In the genomic region with DNA sequence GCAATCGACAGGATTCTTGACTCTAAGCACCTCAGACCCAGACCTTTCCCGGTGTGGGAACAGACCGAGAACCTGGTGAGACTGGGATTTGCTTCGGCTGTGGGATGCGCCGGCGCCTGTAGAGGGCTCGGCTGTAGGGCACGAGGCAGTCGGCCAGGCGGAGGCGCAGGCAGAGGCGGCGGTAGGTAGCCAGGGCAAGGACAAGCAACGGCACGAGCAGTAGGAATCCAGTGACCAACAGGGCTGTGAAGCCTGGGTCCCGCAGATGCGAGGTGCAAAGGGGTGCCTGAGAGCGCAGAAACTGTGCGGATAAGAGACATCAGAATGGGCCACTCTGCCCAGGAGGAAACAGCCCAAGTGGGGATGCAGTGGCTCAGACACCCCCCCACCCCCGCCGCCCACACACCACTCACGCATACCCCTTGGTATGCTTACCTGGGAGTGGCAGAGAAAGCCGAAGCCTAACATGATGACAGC, we compare ENCODE assay signal across 8 mouse cellular contexts. TPM values are rescaled to one million over a fixed set of nuclear protein-coding genes. Genes with fewer than 3 reads are reported as not detected.
DNase-seq lines count a peak whose midpoint lies in the region; ATAC-seq and TF ChIP-seq lines count a peak whose summit lies in the region.

No protein-coding gene starts in this region.

- H3K27ac ChIP-seq in heart, embryonic 15.5 days = peak overlapping the region; percentile 99
- peak overlapping the region; percentile 43 for H3K27ac ChIP-seq in limb, embryonic 14.5 days (replicated peaks; ENCODE audit: low read depth, low read length)
- H3K27ac ChIP-seq in olfactory bulb, adult 2 months (ENCODE audit: insufficient read depth, low read depth, low read length) = peak overlapping the region; percentile 8; the same call in 1 of the 2 replicates

- peak; percentile 1 for DNase-seq in gastrocnemius, adult 18-20 months (ENCODE audit: low spot score)
- DNase-seq in gastrocnemius, postnatal 25 days = no peak
- peak; percentile 53 to 57 for DNase-seq in cerebellum, postnatal 36 days
- no peak for DNase-seq in limb, embryonic 14.5 days (ENCODE audit: low spot score)

- peak overlapping the region; percentile 88 for H3K4me3 ChIP-seq in E14TG2a.4 (replicated peaks; ENCODE audit: low read length)
- peak overlapping the region; percentile 87 for H3K4me3 ChIP-seq in heart, embryonic 15.5 days
- H3K4me3 ChIP-seq in limb, embryonic 14.5 days (replicated peaks; ENCODE audit: low read length) = peak overlapping the region; percentile 23
- 0 out of 2 replicates have a peak overlapping the region, but pooled peaks have one; percentile 1 for H3K4me3 ChIP-seq in olfactory bulb, adult 2 months (ENCODE audit: insufficient read depth, low read depth, low read length)

- peak overlapping the region; percentile 54 for H3K9ac ChIP-seq in heart, embryonic 15.5 days
- H3K9ac ChIP-seq in limb, embryonic 14.5 days (ENCODE audit: low read depth, low read length, severe bottlenecking) = peak overlapping the region; percentile 46

- TF ChIP-seq CTCF in E14TG2a.4 (conservative IDR thresholded peaks at IDR 0.05; ENCODE audit: low read length) = no peak
- no peak for TF ChIP-seq CTCF in olfactory bulb, adult 2 months (IDR thresholded peaks at IDR 0.05; ENCODE audit: insufficient read depth, low read depth, low read length)

- H3K27me3 ChIP-seq in E14TG2a.4 (ENCODE audit: insufficient read depth, low read length) = 0 out of 2 replicates have a peak, but pooled peaks cover 9% of the 10 kb centered on the region
- no peaks in the 10 kb centered on the region for H3K27me3 ChIP-seq in heart, embryonic 15.5 days
- no peaks in the 10 kb centered on the region for H3K27me3 ChIP-seq in limb, embryonic 14.5 days (ENCODE audit: control insufficient read depth, insufficient read depth, low read length)

- ATAC-seq in heart, embryonic 15.5 days (replicated peaks; ENCODE audit: insufficient number of reproducible peaks, insufficient read depth, low FRiP score, low read depth) = no peak
- ATAC-seq in limb, embryonic 14.5 days (ENCODE audit: low FRiP score, low read depth) = no peak
- no peak for ATAC-seq in frontal cortex, adult (ENCODE audit: low TSS enrichment)

- WGBS in heart, embryonic 15.5 days = 9% methylated on average over 24 of the region's 24 CpGs
- WGBS in limb, embryonic 14.5 days = 14% methylated on average over 24 of the region's 24 CpGs
- 30% methylated on average over 24 of the region's 24 CpGs for WGBS in olfactory bulb, adult 2 months

- H3K4me1 ChIP-seq in E14TG2a.4 (replicated peaks; ENCODE audit: low read depth, low read length) = peaks cover 62% of the 10 kb centered on the region
- peaks cover 53% of the 10 kb centered on the region for H3K4me1 ChIP-seq in heart, embryonic 15.5 days (replicated peaks)
- peaks cover 32% of the 10 kb centered on the region for H3K4me1 ChIP-seq in limb, embryonic 14.5 days (ENCODE audit: control insufficient read depth, insufficient read depth, low read length)
- H3K4me1 ChIP-seq in olfactory bulb, adult 2 months (ENCODE audit: control insufficient read depth, insufficient read depth, low read length) = peaks cover 25% of the 10 kb centered on the region

- H3K9me3 ChIP-seq in E14TG2a.4 (ENCODE audit: low read length) = no peaks in the 10 kb centered on the region
- H3K9me3 ChIP-seq in heart, embryonic 15.5 days (replicated peaks) = no peaks in the 10 kb centered on the region
- no peaks in the 10 kb centered on the region for H3K9me3 ChIP-seq in limb, embryonic 14.5 days (ENCODE audit: control insufficient read depth, low read length)

- TF ChIP-seq POLR2A in limb, embryonic 14.5 days (IDR thresholded peaks at IDR 0.05; ENCODE audit: borderline replicate concordance, extremely low read depth, insufficient read depth, insufficient read length) = no peak
- no peak for TF ChIP-seq POLR2A in olfactory bulb, adult 2 months (IDR thresholded peaks at IDR 0.05; ENCODE audit: insufficient read depth, low read depth, low read length)

- H3K36me3 ChIP-seq in E14TG2a.4 (ENCODE audit: insufficient read depth, low read length) = peaks cover 32% of the 10 kb centered on the region
- H3K36me3 ChIP-seq in heart, embryonic 15.5 days = peaks cover 30% of the 10 kb centered on the region
- peaks cover 42% of the 10 kb centered on the region for H3K36me3 ChIP-seq in limb, embryonic 14.5 days (ENCODE audit: control insufficient read depth, insufficient read depth, low read length)

- H3K4me2 ChIP-seq in heart, embryonic 15.5 days = peak overlapping the region; percentile 82
- peak overlapping the region; percentile 91 for H3K4me2 ChIP-seq in limb, embryonic 14.5 days (replicated peaks; ENCODE audit: low read depth, low read length, severe bottlenecking)

RNA-seq across cellular contexts. Expression of gene Tmem88, which starts 0.4 kb away (rescaled TPM):
- total RNA-seq in gastrocnemius, adult 18-20 months (2021) = 1 to 10 TPM; 2.6 to 4.1 TPM
- total RNA-seq in gastrocnemius, postnatal 25 days (2021) = 1 to 10 TPM; 6.1 to 7.0 TPM
- 37.3 and 40.6 TPM in 2 replicates for polyA plus RNA-seq in heart, embryonic 15.5 days (2015; fragmentation: Nextera tagmentation; extraction: Ambion mirVana)
- polyA plus RNA-seq in limb, embryonic 14.5 days (2012; rRNA removed) = 17.0 and 23.7 TPM in 2 replicates
- polyA plus RNA-seq in limb, embryonic 14.5 days (2014; fragmentation: Nextera tagmentation; extraction: Ambion mirVana) = 18.7 and 18.9 TPM in 2 replicates
- not detected in 2 replicates for polyA plus RNA-seq in olfactory bulb, adult 2 months (2012; ENCODE audit: insufficient read depth, insufficient read length, low replicate concordance, missing spikeins)

RNA-seq across cellular contexts. Expression of gene Cyb5d1, which starts 2.2 kb away (rescaled TPM):
- 10 to 100 TPM; 29.3 to 33.0 TPM for total RNA-seq in gastrocnemius, adult 18-20 months (2021)
- 10 to 100 TPM; 26.5 to 26.9 TPM for total RNA-seq in gastrocnemius, postnatal 25 days (2021)
- 20.6 and 24.0 TPM in 2 replicates for polyA plus RNA-seq in heart, embryonic 15.5 days (2015; fragmentation: Nextera tagmentation; extraction: Ambion mirVana)
- polyA plus RNA-seq in limb, embryonic 14.5 days (2012; rRNA removed) = 29.5 and 32.7 TPM in 2 replicates
- polyA plus RNA-seq in limb, embryonic 14.5 days (2014; fragmentation: Nextera tagmentation; extraction: Ambion mirVana) = 22.3 and 27.3 TPM in 2 replicates
- not detected in 2 replicates for polyA plus RNA-seq in olfactory bulb, adult 2 months (2012; ENCODE audit: insufficient read depth, insufficient read length, low replicate concordance, missing spikeins)

RNA-seq across cellular contexts. Expression of gene Naa38, which starts 2.3 kb away (rescaled TPM):
- 10 to 100 TPM; 70.5 to 72.1 TPM for total RNA-seq in gastrocnemius, adult 18-20 months (2021)
- total RNA-seq in gastrocnemius, postnatal 25 days (2021) = 10 to 100 TPM; 60.4 to 65.0 TPM
- polyA plus RNA-seq in heart, embryonic 15.5 days (2015; fragmentation: Nextera tagmentation; extraction: Ambion mirVana) = 129 and 132 TPM in 2 replicates
- polyA plus RNA-seq in limb, embryonic 14.5 days (2012; rRNA removed) = 127 and 131 TPM in 2 replicates
- polyA plus RNA-seq in limb, embryonic 14.5 days (2014; fragmentation: Nextera tagmentation; extraction: Ambion mirVana) = 161 and 171 TPM in 2 replicates
- not detected in 2 replicates for polyA plus RNA-seq in olfactory bulb, adult 2 months (2012; ENCODE audit: insufficient read depth, insufficient read length, low replicate concordance, missing spikeins)

RNA-seq across cellular contexts. Expression of gene Kdm6b, which starts 15.9 kb away (rescaled TPM):
- 10 to 100 TPM; 19.6 to 22.0 TPM for total RNA-seq in gastrocnemius, adult 18-20 months (2021)
- total RNA-seq in gastrocnemius, postnatal 25 days (2021) = 10 to 100 TPM; 23.9 to 27.7 TPM
- polyA plus RNA-seq in heart, embryonic 15.5 days (2015; fragmentation: Nextera tagmentation; extraction: Ambion mirVana) = 18.6 and 19.5 TPM in 2 replicates
- 23.7 and 27.5 TPM in 2 replicates for polyA plus RNA-seq in limb, embryonic 14.5 days (2012; rRNA removed)
- polyA plus RNA-seq in limb, embryonic 14.5 days (2014; fragmentation: Nextera tagmentation; extraction: Ambion mirVana) = 31.4 and 36.4 TPM in 2 replicates
- 114 TPM in 1 of 2 replicates, not detected in the other for polyA plus RNA-seq in olfactory bulb, adult 2 months (2012; ENCODE audit: insufficient read depth, insufficient read length, low replicate concordance, missing spikeins)

RNA-seq across cellular contexts. Expression of gene Chd3, which starts 28.4 kb away (rescaled TPM):
- 1 to 10 TPM; 5.7 to 7.9 TPM for total RNA-seq in gastrocnemius, adult 18-20 months (2021)
- total RNA-seq in gastrocnemius, postnatal 25 days (2021) = 10 to 100 TPM; 12.0 to 13.9 TPM
- 14.2 and 22.9 TPM in 2 replicates for polyA plus RNA-seq in heart, embryonic 15.5 days (2015; fragmentation: Nextera tagmentation; extraction: Ambion mirVana)
- polyA plus RNA-seq in limb, embryonic 14.5 days (2012; rRNA removed) = 425 and 497 TPM in 2 replicates
- 97.8 and 113 TPM in 2 replicates for polyA plus RNA-seq in limb, embryonic 14.5 days (2014; fragmentation: Nextera tagmentation; extraction: Ambion mirVana)
- polyA plus RNA-seq in olfactory bulb, adult 2 months (2012; ENCODE audit: insufficient read depth, insufficient read length, low replicate concordance, missing spikeins) = 175 and 278 TPM in 2 replicates

Comparison
In these comparisons a context has a peak if more than half of its experiments do, and no peak if none do; other contexts are left out.
1. DNase-seq: peak in gastrocnemius, adult 18-20 months (single experiment) and cerebellum, postnatal 36 days (2 of 2); none in gastrocnemius, postnatal 25 days (single experiment) and limb, embryonic 14.5 days (single experiment).
2. H3K4me3 ChIP-seq: peak in every context shown above with its lines; median percentile 88 in E14TG2a.4; 87 in heart, embryonic 15.5 days; 23 in limb, embryonic 14.5 days; 1 in olfactory bulb, adult 2 months.
3. H3K27ac ChIP-seq: peak in every context shown above with its lines; median percentile 99 in heart, embryonic 15.5 days; 43 in limb, embryonic 14.5 days; 8 in olfactory bulb, adult 2 months.
4. RNA of gene Tmem88, which starts 0.4 kb away (polyA plus RNA-seq): 37.3 to 40.6 TPM in heart, embryonic 15.5 days and 17.0 to 23.7 TPM in limb, embryonic 14.5 days; not detected in olfactory bulb, adult 2 months; every median in the first group is over 10 times any median in the second.
5. RNA of gene Cyb5d1, which starts 2.2 kb away (polyA plus RNA-seq): 22.3 to 32.7 TPM in limb, embryonic 14.5 days and 20.6 to 24.0 TPM in heart, embryonic 15.5 days; not detected in olfactory bulb, adult 2 months; every median in the first group is over 10 times any median in the second.
6. RNA of gene Naa38, which starts 2.3 kb away (polyA plus RNA-seq): 127 to 171 TPM in limb, embryonic 14.5 days and 129 to 132 TPM in heart, embryonic 15.5 days; not detected in olfactory bulb, adult 2 months; every median in the first group is over 100 times any median in the second.